Mouse (Mus musculus): Measurements from ENCODE around the gene Plxdc2.

The Plxdc2 gene

DNA sequence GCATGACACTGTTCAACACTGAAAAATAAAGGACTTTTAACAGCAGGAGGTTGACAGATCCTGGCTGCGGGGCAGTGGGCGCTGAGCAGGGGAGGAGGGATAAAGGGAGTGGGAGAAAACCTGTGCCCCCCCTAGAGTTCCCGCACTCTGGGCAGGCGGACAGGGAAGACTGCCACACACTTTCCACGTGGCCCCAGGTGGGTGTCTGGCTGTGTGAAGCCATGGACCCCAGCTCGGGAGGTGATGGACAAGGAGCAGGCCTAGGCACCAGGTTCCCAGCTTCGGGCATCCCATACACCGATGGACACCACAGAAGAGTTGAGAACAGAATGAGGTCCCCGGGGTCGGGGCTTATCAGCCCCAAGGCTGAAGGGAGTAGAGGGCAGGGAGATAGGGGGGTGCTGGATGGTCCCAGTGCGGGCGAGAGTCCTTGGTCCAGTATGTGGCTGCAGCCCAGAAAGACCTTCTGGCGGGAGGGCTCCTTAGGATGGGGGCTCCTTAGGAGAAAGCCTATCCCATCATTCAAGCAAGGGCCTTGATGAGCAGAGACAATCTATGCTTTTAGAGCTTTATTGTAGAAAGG, 215.2 kb downstream of the Plxdc2 start:
- no peak for DNase-seq (ENCODE audit: low read depth)

DNA sequence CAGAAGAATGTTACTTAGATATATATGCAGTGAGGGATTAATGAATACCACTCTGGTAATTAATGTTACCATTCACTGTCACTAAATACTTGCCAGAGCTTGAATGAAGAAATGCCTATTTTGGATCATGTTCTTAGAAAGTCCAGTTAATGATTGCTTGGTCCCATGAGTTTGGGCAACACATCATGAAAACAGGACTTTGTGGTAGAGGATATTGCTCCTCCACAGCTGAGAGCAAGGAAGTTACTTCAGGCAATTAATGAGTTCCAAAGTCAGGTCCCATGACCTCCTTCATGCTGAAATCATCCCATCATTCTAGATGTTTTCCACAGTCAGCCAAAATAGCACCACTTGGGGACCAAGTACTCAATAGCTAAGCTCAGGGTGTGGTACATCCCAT, 220.5 kb downstream of the Plxdc2 start:
- DNase-seq (ENCODE audit: low read depth), result no peak

DNA sequence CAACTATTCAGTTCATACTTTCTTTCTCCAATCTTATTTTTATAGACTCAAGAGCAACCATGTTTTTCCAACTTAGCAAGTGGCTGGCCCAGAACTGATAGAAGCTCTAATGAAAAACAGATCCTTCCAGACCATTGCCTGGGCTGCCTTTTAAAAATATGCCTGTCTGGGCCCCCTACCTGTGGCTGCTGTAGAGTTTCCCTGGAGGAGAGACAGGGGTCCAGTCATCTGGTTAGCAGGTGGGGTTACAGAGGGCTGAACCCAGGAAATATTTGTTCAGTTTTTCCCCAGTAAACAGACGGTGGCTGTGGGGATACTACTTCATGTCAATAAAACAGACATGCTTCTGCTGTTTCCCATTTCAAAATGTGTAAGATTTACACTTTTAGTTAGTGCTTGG, 222.0 kb downstream of the Plxdc2 start:
- DNase-seq (ENCODE audit: low read depth), result no peak

DNA sequence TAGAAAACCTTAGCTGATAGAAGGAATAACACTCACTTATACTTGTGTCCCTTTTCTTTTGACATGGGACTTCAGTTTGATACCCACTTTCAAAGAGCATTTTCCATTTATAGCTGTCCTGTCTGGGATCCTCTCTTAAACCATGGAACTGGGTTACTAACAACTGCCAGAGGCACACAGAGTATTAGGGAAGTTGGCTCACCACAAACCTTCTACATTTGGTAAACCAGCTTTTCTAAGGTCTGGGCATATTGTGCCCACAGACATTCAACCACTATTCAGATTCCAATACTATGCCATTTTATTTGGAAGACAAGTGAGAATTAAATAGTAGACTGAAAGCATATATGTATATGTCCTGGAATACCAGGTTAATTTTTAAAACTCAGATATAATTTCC, 232.4 kb downstream of the Plxdc2 start:
- no peak for DNase-seq (ENCODE audit: low read depth)

DNA sequence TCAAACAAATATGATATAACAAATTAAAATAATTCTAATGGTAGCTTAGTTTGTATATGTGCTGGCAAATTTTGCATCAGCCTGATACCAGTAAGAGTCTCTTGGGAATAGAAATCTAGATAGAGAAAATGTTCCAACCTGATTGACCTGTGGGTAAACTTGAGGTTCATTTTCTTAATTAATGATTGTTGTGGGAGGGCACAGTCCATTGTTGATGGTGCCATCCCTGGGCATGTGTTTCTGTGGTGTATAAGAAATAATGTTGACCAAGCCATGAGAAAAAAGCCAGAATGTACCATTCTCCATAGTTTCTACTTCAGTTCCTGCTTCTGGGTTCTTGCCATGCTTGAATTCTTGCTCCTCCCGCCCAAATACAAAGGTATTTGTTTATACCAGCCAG, 239.3 kb downstream of the Plxdc2 start:
- DNase-seq (ENCODE audit: low read depth), result no peak

DNA sequence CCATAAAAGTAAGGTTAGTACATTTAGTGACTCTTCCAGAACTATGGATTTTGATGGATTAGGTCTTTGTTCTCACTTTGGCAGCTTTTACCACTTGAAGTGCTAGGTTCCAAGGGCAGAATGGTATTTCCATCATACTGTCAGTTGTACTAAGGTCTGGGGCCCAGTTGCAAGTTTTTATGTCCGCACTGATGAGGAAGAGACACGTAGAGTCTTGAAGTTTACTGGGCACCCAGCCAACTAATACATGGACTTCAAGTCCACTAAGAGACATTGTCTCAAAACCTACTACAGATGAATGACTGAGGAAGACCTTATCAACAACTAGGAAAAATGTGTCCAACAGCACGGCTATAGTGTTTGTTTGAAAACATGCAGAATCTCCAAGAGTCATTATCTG, 242.1 kb downstream of the Plxdc2 start:
- no peak for DNase-seq (ENCODE audit: low read depth)

DNA sequence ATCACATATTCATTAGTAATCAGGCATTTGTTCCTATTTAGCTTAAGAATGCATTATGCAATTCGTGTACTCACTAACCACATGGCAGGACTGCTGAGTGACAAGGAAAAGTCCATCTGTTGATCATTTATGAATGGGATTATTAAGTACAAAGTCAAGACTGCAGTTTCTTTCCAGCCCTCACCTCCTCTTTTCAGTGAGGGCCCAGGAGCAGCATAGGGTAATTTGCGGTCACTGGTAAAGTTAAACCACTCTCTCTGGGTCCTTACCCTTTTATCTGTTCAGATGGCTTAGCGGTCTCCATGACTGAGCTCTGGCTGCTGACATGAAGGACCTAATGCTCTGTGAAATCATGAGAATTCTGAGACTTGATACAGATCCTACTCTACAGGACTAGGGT, 248.2 kb downstream of the Plxdc2 start:
- no peak for DNase-seq (ENCODE audit: low read depth)

DNA sequence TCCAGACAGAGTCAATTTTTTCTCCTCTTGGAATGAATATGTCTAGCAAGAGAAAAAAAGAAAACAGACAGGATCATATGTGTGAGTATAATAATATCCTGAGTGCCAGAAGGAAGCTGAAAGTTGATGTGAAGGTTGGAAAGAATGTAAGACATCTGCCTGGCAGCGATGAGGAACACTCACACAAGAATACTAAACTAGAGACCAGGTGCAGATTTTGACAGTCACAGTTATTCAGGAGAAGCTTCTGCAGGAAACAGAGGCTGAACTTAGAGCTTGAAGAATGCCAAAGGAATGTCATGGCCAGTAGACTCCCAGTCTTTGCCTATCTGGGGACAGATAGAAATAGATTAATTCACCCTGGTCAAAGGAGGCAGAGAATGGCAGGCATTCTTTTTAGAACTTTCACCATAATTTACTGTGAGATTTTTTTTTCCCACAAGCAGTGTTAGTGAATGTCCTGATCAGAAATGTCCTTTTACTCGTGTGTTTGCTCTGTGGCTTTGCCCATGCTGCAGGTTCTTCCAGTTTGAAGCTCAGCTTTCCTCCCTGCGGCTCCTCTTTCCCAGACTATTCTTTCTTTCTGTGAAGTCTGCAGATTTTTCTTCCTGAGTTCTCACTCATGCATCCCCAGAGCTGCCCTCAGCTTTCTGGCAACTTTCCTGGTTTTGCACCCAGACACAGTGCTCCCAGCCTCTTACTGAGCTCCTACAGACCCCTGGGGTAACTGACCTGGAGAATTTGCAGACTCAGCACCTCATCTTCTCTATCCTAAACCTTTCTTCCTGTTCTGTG, 251.9 kb downstream of the Plxdc2 start:
- no peak for DNase-seq (ENCODE audit: low read depth)

DNA sequence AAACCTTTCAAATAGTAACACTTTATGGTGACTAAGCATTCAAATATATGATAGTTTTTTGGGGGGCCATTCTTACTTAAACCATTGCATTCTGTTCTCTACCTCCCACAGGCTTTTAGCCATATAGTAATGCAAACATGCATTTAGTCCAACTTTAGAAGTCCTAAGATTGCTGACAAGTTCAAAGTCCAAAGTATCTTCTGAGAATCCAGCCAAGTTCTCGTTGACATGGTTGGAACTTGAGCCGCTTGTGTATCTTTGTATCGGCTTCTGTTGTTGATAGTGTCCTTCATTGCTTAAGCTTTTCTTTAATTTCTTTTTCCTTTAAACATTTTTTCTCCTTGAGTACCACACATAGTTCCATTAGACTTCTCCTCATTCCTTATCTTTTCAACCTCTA, 286.0 kb downstream of the Plxdc2 start:
- no peak for DNase-seq (ENCODE audit: low read depth)

DNA sequence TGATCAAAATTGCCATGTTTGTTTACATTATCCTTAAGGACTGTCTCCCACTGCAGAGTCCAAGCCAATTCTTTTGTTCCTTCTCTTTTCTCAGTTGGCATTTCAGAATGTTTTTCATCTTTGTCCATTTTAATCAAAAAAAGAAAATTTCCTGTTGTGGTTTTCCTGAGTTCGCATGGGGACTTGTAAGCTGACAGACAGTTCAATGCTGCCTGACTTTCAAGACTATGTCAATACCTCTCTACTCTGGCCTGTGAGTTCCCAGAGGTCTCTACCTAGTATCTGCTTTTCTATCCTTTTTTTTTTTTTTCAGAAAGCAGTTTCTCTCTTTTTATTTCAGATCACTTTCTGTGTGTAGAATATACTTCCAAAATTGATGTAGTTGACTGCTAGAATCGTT, 295.6 kb downstream of the Plxdc2 start:
- no peak for DNase-seq (ENCODE audit: low read depth)

DNA sequence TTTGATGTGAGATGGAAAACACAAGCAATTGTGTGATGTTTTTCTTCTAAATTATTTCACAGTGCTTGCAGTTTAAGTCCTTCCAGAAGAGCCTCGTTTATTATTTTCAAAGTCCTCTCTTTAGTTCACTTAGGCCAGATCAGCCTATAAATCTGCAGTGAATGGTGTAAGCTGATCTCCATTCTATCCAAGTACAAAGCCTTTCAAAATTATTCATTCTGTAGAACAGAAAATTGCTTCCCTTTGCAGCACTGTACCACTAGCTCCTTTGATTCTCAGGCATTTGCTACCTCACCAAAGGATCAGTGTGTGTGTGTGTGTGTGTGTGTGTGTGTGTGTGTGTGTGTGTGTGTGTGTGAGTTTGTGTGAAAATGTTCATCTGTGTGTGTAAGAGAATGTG, 308.4 kb downstream of the Plxdc2 start:
- DNase-seq (ENCODE audit: low read depth), result no peak

DNA sequence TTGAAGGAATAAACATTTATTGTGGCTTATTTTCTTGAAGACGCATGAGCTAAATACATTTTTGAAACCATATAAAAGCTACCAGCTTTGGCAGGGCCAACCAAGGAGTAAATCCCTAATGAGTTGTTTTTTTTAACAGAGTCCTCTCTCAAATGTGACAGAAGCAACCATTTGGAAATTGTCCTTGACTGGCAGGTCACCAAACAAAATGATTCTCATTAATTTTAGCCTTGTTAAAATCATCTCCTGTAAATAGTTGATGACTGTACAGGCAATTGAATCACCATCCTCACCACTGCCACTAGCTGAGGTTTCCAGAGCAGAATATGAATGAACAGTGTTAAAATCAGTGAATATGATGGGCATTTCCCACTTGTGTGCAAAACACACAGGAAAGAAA, 312.3 kb downstream of the Plxdc2 start:
- no peak for DNase-seq (ENCODE audit: low read depth)

DNA sequence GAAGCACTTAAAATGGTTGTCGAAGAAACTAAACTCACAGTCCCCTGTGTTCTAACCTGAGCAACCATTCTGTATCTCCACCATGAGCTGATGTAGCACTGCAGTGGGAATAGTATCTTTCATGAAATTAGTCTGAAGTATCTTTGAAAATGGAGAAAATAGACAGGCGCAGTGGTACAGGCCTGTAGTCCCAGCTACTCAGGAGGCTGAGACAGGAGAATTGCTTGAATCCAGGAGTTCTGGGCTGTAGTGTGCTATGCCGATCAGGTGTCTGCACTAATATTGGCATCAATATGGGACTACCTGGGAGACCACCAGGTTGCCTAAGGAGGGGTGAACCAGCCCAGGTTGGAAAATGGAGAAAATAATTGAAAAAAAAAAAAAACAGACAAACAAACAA, 326.8 kb downstream of the Plxdc2 start:
- no peak for DNase-seq (ENCODE audit: low read depth)

DNA sequence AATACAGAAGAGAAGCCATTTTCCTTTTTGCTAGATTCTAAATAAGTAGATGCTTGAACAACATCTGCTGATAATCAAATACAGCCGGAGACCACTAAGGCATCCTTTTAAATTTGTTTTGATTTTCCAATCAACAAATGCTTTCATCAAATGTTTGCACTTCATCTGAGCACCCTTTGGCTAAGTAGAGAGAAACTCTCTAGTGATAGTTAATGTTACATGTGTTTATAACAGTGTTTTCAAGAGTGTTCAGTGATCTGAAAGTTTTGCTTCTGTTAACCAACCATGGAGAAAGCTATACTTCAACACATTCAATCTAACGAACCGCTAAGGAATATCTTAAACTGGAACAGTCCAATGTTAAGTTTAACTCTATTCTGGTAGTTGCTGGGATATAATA, 327.6 kb downstream of the Plxdc2 start:
- DNase-seq (ENCODE audit: low read depth), result no peak

DNA sequence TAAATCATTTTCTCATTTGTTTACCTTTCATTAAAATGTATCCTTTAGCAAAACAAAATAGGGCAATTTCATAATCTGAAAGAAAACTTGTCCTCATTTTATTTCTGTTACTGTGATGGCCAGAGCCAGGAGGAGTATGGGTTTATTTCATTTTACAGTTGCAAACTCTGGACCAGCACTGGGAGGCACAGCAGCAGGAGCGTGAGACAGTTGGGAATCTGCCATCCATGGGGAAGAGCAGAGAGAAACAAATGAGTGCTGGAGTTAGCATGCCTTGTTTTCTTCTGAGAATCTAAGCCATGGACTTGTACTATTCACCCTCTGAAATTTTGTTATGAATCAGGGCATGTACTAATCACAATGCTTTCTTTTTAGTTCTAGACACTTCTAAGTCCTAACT, 328.4 kb downstream of the Plxdc2 start:
- DNase-seq (ENCODE audit: low read depth), result no peak

DNA sequence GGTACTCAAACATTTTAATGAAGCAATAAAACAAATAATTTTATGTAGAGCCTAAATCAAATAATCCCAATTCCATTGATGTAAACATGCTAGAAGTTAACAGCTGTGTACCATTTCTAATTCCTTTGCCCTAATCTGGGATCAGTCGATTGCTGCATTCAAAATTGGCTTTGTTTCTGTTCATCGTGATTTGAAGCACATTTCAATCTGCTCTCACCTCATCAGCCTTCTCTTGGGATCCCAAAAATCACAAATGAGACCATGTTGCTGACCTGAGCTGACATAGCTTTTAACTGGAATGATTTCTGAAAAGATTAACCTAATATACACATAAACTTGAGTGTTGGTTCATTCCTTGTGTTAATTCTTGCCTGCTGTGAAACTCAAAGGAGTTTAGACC, 340.3 kb downstream of the Plxdc2 start:
- DNase-seq (ENCODE audit: low read depth), result no peak

DNA sequence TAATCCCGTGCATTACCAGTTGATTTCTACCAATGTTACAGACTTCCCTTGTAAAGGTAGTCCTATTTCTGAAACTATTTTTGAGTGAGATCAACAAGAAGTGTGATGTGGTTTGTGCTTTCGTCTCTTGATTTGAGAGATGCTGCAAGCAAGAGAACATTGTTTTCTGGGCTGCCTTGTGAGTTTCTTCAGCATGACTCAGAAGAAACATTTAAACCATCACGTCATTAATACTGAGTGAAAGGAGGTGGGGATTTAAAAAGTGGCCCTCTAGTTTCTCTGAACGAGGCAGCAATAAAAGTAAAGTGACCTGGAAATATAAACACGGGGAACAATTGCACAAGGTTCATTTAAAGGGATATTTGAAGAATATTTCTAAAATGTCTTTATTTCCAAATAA, 341.1 kb downstream of the Plxdc2 start:
- no peak for DNase-seq (ENCODE audit: low read depth)

DNA sequence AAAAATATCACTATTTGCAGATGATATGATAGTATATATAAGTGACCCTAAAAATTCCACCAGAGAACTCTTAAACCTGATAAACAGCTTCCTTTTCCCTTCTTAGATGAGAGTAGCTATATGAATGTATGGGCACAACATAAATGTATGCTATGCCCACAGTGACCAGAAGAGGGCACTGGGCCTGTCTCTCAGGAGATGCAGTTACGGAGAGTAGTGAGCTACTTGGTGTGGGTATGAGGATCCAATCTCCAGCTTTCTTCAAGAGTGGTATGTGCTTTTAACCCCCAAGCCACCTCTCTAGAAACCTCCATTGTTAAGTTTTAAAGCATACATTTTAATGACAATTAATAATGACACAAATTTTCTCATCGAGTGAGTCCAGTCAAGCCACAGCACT, 350.1 kb downstream of the Plxdc2 start:
- DNase-seq (ENCODE audit: low read depth), result peak; percentile 15

DNA sequence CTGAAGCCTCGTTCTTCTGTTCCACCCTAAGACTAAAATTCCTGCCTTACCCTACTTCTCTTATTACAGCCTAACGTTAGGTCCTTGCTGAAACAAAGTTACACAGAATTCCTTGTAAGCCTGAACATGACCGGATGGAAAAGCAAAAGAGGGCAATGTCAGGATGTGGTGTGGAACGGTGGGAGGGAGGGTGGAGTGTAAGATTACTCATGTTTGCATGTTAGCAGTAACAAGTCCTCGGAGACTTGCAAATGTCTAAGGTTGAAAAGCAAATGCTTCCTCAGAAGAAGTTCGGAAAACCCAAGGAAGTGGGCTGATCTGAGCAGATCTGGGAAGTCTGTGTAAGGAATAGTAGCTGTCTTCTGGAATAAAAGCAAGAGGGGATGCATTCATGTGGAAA, 353.8 kb downstream of the Plxdc2 start:
- DNase-seq (ENCODE audit: low read depth), result no peak

DNA sequence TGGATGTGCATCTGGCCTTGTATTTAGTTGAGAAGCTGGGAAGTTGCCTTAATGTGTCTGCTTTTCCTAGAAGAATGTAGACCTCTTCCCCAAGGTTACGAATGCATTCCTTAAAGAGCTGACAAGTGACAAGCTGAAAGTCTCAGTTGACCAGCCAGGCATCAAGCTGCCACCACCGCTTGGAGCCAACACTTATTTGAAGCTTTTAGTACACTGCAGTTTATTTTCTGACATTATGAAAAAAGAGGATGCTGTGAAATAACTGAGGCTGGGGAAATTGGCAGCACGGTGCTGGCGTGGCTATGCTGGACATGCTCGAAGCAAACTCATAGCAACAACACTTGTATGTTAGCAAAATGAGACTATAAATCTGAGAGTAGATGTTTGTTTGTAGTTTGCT, 374.9 kb downstream of the Plxdc2 start:
- no peak for DNase-seq (ENCODE audit: low read depth)

DNA sequence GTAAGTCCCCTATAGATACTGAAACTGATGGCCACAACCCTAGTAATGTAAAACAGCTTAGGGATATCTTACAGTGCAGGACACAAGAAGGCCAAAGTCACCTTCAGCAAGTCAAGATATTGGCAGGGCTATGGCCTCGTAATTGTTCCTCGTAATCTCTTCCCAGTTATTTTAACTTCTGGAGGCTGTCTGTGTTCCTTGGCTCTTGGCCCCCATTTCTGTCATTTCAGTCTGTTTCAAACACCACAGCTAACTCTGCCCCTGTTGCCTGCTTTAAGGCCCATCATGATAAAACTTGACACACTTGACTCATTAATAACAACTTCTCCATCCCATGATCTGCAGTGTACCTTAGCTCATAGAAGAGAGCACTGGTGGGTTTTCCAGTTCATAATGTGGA, 378.3 kb downstream of the Plxdc2 start:
- DNase-seq (ENCODE audit: low read depth), result no peak

DNA sequence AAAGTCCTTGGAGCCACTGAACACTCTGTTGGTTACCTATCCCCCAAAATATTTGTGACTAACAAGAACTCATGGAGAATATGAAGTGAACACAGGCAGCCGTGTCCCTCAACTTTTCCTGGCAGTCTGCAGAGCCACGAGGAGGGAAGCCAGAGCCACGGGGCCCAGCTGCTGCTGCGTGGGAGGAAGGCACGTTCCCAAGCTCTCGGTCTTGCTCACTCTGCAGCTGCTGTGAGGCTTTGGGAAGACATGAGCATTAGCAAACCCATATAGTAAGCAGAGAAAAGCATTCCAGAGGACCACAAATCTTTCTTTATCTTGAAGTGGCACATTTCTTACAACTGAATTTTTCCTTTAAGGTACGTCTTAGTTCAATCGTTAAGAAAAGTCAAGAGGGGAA, 382.1 kb downstream of the Plxdc2 start:
- peak; percentile 3 for DNase-seq (ENCODE audit: low read depth)

DNA sequence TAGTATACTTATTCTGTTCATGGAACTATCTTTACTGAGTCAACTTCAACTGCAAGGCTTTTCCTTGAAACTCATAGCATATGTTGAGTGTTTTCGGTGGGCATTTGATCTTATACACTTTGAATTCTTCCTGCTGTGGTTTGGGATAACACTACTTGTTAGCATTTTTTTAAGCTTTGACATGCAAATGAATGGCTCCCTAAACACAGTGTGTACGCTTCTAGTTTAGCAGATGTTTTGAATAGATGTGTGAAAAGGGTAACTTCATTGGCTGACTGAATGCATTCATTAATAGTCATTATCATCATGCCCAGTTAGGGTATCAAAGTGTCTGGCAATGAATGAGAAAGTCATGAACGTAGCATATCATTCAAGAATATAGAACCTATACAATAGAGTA, 385.7 kb downstream of the Plxdc2 start:
- no peak for DNase-seq (ENCODE audit: low read depth)

DNA sequence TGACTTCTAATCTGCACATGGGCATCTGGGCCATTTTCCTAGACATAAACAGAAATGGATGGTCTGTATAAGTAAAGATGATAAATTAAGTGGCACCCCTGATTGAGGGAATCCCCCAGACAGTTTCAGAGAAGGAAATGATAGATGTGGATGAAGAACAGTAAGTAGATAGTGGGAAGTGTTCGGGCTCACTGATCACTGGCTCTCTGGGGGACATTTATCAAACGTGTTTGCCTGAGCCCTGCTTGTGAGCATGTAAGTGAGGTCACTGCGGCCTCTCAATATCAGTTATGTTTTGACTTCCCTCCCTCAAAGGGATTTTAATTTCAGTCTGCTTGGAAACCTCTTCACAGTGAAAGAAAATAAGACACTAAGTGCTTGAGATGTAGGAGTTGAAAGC, 387.5 kb downstream of the Plxdc2 start:
- DNase-seq (ENCODE audit: low read depth), result no peak

Measured in naive thymus-derived CD4-positive, alpha-beta T cell, adult 2 months (primary cell).